Mouse (Mus musculus): ENCODE data around the gene Hist1h3h.

Hist1h3h gene

DNA sequence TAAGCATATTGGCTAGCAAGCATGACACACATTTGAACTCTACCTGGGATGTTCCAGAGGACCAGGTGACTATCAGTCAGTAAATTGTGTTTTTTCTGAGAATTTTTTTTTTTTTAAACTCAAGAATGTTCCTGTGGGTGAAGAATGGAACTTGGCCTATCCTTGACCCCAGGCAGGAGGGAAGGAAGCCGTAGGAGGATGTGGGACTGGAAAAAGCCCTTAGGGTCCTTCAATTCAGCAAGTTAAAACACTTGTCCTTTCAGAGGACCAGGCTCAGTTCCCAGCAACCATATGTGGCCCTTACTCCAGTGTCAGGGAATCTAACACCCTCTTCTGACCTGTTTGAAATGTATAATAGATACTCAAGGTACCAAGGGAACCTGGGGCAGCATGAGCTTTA lies 12.1 kb downstream of the Hist1h3h start:
- no peak for DNase-seq

DNA sequence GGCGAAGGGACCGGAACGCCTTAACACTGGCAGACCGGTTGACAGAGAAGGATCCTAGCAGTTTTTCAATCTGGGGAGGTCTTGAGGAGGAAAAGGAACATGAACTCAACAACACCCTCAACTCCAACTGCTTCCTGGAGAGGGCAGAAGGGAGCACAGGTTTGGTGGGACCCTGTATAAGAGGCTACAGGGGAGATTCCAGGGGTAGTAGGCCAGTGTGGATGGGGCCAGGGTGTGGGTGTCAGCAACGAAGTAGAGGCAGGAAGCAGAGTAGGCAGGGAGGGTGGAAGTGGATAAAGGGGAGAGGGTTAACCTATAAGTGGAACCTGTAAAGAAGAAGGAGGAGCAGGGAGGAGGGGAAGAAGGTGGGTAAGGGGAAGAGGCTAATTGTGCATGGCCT lies 16.0 kb downstream of the Hist1h3h start:
- no peak for DNase-seq

DNA sequence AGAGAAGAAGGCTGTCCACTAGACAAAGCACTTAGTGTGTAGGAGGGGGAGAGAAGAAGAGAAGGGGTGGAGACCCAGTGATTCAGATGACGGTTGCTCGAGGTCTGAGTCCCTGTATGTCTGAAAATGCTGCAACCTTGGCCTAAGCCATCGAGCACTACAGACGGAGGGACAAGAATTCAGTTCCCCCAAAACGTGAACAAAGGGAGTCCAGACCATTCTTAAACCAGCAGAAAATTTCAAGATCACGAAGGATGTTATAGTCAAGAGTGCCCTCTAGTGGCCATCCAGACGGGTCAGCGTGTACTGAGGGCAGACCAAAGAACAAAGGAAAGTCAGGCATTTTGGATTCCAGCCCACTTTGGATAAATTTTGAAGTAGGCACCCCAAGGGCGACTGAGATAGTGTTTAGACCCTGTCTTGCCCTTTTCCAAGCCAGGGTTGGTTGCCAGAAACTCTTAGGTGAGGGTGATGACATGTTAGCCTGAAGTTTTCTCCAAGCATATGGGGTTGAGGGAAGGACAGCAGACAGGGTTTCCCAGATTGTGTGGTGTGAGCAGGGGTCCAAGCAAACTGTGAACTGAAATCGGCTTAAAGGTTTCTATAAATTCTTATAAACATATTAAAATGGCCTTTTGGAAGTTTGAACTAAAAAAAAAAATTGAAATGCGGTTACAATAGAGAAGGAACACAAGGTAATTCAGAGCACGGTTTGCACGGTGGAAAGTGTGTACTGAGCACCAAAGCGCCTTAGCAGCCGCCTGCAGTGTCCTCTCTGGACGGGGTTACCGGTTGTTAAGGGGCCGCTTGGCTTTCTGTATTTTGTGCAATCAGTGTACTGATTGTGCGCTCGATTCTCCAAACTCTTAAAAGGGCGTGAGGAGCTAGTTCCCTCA lies 16.8 kb downstream of the Hist1h3h start:
- DNase-seq: peak; percentile 93

DNA sequence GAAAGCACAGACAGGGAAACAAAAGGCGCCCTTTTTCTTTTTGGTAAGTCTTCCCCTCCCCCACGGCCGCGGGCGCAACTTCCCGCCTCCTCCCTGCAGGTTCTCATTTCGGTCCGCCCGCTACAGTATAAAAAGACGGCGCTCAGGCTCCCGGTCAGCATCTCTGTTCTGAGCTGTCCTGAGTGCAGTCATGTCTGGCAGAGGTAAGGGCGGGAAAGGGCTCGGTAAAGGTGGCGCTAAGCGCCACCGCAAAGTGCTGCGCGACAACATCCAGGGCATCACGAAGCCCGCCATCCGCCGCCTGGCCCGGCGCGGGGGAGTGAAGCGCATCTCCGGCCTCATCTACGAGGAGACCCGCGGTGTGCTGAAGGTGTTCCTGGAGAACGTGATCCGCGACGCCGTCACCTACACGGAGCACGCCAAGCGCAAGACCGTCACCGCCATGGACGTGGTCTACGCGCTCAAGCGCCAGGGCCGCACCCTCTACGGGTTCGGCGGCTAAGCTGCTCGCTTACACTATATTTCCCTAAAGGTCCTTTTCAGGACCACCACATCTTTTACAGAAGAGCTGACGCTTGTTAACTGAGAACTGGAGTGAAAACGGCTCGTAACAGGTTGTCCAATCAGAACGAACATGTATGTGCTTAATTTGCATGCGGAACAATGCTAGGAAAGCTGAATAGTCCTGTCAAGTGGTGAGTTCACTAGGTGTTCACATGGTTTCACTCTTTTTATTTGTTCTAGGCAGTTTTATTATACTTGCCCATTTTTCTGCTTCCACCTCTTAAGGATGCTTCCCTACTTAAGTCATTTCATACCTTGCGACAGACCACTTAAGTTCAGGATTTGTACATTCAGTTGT lies 17.7 kb downstream of the Hist1h3h start, which contains the start of gene Hist1h4j:
Gene Hist1h4j, plus strand, starts transcription at position 159 of the 862 bp plus-strand sequence.
- DNase-seq: peak; percentile 79

DNA sequence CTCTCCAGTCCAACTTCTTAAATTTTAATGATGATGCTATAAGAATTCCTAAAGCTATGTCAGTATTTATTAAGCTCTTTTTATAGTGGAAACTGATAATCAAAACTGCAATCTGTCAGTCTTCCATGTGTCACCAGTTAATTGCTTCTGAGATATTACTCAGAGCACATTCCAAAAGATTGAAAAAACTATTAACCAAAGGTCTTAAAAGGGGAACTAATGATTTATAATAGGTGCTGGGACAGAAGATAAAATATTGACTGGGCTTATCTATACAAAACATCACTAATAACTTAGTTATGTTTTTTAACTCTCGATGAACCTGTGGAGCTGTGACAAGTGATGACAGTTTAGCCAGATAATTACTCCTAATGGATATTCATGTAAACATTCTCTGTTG lies 27.5 kb downstream of the Hist1h3h start:
- DNase-seq: no peak

DNA sequence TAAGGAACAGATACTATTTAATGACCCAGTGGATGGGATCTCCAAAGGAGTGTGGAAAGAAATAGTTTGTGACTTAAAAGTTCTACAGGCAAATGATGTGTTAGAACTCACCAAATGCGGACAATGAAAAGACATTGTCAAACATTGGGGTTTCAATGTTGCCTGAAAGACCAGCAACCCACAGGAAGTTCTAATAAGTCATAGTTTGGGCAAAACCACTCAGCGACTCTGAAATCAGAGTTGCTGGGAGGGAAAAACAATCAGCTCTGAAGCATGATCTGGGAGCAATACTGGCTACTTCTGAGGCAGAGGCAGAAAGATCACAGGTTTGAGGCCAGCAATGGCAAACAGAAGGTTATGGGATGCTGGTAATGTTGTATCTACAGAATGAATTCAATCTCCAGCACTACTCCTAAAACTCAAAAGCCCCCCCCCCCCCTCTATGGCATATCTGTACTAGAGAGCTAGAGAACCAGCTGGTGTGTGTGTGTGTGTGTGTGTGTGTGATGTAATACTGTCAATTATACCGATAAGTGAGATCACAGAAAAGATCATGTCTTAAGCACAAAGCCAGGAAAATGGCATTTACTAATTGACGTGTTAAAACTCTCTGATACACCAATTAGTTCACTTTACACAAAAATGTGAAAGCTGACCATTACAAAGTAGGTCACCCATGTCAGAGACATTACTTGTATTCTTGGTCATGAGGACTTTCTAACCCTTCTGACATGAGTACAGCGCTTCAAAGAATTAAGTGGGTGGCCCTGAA lies 32.1 kb downstream of the Hist1h3h start:
- DNase-seq: no peak

DNA sequence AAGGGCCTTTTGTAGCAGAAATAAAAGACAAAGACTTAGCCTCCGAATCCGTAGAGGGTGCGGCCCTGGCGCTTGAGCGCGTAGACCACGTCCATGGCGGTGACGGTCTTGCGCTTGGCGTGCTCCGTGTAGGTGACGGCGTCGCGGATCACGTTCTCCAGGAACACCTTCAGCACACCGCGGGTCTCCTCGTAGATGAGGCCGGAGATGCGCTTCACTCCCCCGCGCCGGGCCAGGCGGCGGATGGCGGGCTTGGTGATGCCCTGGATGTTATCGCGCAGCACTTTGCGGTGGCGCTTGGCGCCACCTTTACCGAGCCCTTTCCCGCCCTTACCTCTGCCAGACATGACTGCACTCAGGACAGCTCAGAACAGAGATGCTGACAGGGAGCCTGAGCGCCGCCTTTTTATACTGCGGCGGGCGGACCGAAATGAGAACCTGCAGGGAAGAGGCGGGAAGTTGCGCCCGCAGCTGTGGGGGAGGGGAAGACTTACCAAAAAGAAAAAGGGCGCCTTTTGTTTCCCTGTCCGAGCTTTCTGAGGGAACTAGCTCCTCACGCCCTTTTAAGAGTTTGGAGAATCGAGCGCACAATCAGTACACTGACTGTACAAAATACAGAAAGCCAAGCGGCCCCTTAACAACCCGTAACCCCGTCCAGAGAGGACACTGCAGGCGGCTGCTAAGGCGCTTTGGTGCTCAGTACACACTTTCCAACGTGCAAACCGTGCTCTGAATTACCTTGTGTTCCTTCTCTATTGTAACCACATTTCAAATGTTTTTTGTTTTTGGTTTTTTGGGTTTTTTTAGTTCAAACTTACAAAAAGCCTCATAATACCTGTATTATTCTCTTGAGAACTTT lies 32.9 kb downstream of the Hist1h3h start, which contains the start of gene Hist1h4k:
Gene Hist1h4k, minus strand, starts transcription at position 347 of the 859 bp plus-strand sequence.
- peak; percentile 91 for DNase-seq

DNA sequence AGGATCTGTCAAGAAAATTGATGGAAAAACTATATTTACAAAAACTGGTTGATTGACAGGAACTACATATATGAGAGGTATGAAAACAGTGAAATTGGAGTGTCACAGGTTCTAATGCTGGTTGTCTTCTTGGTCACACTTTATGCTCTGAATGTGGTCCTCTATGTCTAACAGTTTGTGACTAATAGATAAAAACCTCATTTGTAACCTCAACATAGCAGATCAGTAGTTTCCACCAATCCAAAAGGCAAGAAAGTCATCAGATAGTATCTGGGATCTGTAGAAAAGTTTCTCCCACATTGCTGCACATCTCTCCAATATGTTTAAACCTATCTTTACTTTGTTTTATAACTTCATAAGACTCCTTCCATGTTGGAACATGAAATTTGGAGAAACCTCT lies 34.0 kb downstream of the Hist1h3h start:
- no peak for DNase-seq

DNA sequence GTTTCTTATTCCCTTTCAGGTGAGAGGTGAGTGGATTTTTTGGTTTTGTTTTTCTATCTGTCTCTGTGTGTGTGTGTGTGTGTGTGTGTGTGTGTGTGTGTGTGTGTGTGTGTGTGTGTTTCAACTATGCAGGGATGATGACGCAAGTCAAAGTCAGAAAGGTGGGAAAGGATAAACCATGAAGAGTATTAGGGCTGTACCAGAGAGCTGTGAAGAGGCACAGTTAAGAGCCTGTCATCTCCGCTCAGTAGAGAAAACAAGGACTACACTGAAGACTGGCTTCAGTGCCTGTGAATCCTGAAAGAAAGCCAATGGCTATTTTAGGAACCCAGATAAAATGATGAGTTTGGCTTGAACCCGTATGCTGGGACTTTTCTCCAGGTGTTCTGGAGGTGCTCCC lies 34.4 kb downstream of the Hist1h3h start:
- no peak for DNase-seq

DNA sequence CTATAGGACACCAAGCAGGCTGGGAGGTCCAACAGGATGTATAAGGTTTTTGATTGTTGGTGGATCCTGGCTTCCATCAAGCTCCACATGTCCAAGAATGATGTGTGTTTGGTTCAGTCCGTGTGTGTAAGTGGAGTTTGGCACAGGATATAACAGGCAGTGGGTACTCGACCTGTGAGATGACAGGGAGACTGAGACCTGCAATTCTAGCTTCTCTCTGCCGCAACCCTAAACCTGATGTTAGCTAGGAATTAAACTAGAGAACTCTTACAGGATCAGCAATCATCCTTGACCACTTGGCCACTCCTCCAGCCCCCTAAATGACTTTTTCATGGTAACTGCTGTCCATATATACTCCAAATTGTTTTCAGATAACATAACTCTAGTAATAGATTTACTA lies 34.9 kb downstream of the Hist1h3h start:
- DNase-seq: no peak

DNA sequence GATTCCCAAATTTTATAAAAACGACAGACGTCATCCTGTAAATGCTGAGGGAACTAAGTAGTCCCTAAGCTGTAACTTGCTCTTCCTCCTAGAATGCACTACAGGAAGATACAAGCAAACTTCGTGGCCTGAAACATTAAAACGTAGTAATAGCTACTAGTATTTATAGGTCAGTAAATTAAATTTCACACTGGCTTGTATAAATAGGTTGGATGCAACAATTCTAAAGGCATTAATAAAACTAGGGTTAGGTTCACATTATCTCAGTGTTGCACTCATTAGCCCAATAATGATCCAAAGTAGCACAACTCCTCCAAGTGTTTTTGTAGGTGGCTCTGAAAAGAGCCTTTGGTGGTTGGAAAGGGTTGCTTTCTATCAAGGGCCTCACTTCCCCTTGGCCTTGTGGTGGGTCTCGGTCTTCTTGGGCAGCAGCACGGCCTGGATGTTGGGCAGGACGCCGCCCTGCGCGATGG lies 35.6 kb downstream of the Hist1h3h start:
- no peak for DNase-seq

DNA sequence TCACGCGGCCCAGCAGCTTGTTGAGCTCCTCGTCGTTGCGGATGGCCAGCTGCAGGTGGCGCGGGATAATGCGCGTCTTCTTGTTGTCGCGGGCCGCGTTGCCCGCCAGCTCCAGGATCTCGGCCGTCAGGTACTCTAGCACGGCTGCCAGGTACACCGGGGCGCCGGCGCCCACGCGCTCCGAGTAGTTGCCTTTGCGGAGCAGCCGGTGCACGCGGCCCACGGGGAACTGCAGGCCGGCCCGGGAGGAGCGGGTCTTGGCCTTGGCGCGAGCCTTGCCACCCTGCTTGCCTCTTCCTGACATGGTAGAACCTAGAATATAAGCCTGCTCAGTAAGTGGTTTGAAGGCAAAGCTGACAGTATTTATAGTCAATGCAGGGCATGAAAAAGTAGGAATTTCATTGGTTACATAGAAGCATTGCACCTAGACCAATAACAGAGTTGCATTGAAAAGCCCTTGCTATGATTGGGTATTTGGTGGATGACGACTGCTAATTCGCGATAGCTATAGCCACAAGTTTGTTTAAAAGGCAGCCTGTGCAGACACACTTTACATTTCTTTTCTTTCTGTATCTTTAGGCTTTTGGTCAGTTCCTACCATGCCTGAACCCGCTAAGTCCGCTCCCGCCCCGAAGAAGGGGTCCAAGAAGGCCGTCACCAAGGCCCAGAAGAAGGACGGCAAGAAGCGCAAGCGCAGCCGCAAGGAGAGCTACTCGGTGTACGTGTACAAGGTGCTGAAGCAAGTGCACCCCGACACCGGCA lies 36.2 kb downstream of the Hist1h3h start, which contains the start of the genes Hist1h2ak and Hist1h2bn:
Gene Hist1h2ak, minus strand, starts transcription at position 304 of the 762 bp plus-strand sequence.
Gene Hist1h2bn, plus strand, starts transcription at position 600 of the 762 bp plus-strand sequence.
- peak; percentile 75 for DNase-seq

DNA sequence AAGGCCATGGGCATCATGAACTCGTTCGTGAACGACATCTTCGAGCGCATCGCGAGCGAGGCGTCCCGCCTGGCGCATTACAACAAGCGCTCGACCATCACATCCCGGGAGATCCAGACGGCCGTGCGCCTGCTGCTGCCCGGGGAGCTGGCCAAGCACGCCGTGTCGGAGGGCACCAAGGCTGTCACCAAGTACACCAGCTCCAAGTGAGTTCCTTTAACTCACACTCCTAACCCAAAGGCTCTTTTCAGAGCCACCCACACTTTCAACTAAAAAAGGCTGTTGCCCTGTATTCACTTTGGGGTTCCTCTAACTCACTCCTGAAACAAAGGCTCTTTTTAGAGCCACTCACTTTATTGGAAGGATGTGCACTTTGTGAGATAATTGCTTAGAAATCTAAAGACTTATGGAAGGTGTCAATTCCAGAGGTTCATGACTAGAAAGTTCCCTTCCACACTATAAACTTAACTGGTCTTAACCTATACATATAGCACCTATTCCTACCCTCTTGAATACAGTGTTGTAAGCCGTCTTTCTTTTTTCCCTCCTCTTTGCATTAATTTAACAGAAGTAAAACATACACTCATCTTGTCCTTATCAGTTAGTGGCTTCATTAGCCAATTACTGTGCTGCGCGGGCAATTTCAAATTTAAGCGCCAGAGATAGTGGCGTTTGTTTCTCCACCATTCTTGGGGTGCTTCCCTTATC lies 37.0 kb downstream of the Hist1h3h start:
- peak; percentile 38 for DNase-seq

DNA sequence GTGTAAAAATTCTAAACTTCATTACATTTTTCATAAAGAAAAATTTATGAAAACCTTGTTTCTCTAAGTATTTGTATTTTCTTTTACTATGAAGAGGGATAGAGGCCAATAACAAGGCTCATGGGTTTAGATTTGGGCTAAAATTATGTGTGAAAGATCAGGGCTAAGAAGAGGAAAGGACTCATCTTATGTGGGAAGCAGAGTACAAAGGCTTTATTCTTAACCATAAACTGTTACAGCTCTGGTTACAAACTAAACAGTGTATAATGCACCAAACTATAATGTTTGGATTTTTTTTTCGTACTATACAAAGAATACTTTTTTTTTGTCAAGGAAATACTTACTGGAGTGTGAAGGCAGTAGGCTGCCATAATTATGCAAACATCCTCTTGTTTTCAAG lies 38.2 kb downstream of the Hist1h3h start:
- no peak for DNase-seq

Data from lung, postnatal 10 days (tissue).